Mouse (Mus musculus) cortical plate, adult 2 months (tissue): ENCODE measurements around the gene Spice1.

Experiments
- CTCF ChIP-seq: fragments of 200-500 bp; IDR thresholded peaks from 2 replicates; pipeline ENCODE4 v1.5.1; 2011; ENCODE audit warnings: mild to moderate bottlenecking, control low read depth, low read length; ENCODE audit not compliant: insufficient read depth; ENCODE audit errors: extremely low read depth
- POLR2A ChIP-seq: fragments of 200-500 bp; IDR thresholded peaks from 2 replicates; pipeline ENCODE4 v1.6.1; 2011; ENCODE audit warnings: mild to moderate bottlenecking, low read length, control low read depth; ENCODE audit not compliant: insufficient read depth; ENCODE audit errors: extremely low read depth

- TF ChIP-seq CTCF = no peak
- TF ChIP-seq POLR2A = no peak
Measured at GRCm38 (mm10) chr16:44421735-44422134, 74.8 kb downstream of the Spice1 start.
